Mouse (Mus musculus) liver, embryonic 11.5 days (tissue): ENCODE results near the gene Nfxl1. TPM values are rescaled to one million over a fixed set of nuclear protein-coding genes. Genes with fewer than 3 reads are reported as not detected.

Source experiments
- ATAC-seq: fragments of 200-750 bp; cut with Nextera tagmentation; replicated peaks from 2 replicates; pipeline ENCODE4 v1.8.0; 2017; ENCODE audit warnings: moderate number of reproducible peaks, mild to moderate bottlenecking, moderate TSS enrichment, moderate library complexity; ENCODE audit not compliant: low FRiP score
- DNase-seq: peaks from one replicate; pipeline ENCODE4 v3.0.0-alpha.2; 2017; ENCODE audit warnings: low spot score
- H3K27ac ChIP-seq: fragments of 300-500 bp; sonication (generic); 2 replicates; pipeline ENCODE4 v1.5.1; 2014; ENCODE audit warnings: mild to moderate bottlenecking, low read depth, low read length, control low read depth
- H3K27me3 ChIP-seq: fragments of 300-500 bp; sonication (generic); replicated peaks from 2 replicates; pipeline ENCODE4 v1.6.1; 2014; ENCODE audit warnings: low read length, mixed read lengths; ENCODE audit not compliant: control insufficient read depth, insufficient read depth
- H3K36me3 ChIP-seq: fragments of 300-500 bp; sonication (generic); 2 replicates; pipeline ENCODE4 v1.6.1; 2014; ENCODE audit warnings: mild to moderate bottlenecking, low read length, moderate library complexity, mixed read lengths; ENCODE audit not compliant: control insufficient read depth, insufficient read depth
- H3K4me1 ChIP-seq: fragments of 300-500 bp; sonication (generic); replicated peaks from 2 replicates; pipeline ENCODE4 v1.6.1; 2014; ENCODE audit warnings: low read length, mixed read lengths; ENCODE audit not compliant: control insufficient read depth, insufficient read depth
- H3K4me2 ChIP-seq: fragments of 300-500 bp; sonication (generic); 2 replicates; pipeline ENCODE4 v1.6.1; 2014; ENCODE audit warnings: mild to moderate bottlenecking, control low read depth, moderate library complexity
- H3K4me3 ChIP-seq: fragments of 300-500 bp; sonication (generic); 2 replicates; pipeline ENCODE4 v1.5.1; 2014; ENCODE audit warnings: low read depth, low read length, control low read depth
- H3K9ac ChIP-seq: fragments of 300-500 bp; sonication (generic); 2 replicates; pipeline ENCODE4 v1.6.1; 2014; ENCODE audit warnings: low read depth, low read length, control low read depth
- H3K9me3 ChIP-seq: fragments of 300-500 bp; sonication (generic); 2 replicates; pipeline ENCODE4 v1.6.1; 2016; ENCODE audit warnings: low read length, inconsistent platforms, mixed read lengths; ENCODE audit not compliant: control insufficient read depth
- WGBS: fragments of 180-500 bp; shearing (Covaris S2); extraction: QIAGEN DNeasy Blood & Tissue Kit; methylation state at CpG from one replicate; pipeline ENCODE4 v1.1.7; 2014; 5-methylcytosine and 5-hydroxymethylcytosine counted together
- polyA plus RNA-seq: library from polyadenylated mRNA; unstranded; fragments of >200 nt; fragmentation: Nextera tagmentation; extraction: Ambion mirVana; gene quantifications from 2 replicates; pipeline ENCODE4 v1.2.1, GENCODE M21; 2014

Nfxl1 gene
- polyA plus RNA-seq, 1 experiment from 2014 or later = 15.4 TPM

DNA sequence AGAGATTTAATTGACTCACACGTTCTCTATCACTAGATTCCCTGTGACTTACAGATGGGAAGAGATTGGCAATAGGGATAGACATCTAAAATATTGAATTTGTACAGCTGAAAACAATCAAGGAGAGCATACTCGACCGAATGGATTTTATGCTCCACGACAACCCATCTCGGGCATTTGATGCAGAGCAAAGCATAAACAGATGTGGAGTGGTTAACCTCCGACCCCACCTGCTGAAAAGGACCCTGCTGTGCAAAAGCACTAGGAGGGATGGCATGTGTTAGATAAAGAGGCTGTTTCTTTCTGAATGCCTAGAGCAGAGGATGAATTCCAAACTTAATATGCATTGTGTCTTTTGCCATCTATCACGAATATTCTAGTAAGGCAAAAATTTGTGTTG is 79.0 kb downstream of the Nfxl1 start:
- WGBS = 49% methylated on average over 7 of the region's 7 CpGs
- Histone ChIP-seq H3K9me3 (no peaks in the 10 kb centered on the region), H3K36me3 (no peaks in the 10 kb centered on the region), H3K4me3 (no peak overlapping the region), H3K9ac (no peak overlapping the region), H3K4me2 (no peak overlapping the region), H3K27me3 (no peaks in the 10 kb centered on the region), H3K4me1 (no peaks in the 10 kb centered on the region), H3K27ac (no peak overlapping the region)
- DNase-seq (no peak), ATAC-seq (no peak)

DNA sequence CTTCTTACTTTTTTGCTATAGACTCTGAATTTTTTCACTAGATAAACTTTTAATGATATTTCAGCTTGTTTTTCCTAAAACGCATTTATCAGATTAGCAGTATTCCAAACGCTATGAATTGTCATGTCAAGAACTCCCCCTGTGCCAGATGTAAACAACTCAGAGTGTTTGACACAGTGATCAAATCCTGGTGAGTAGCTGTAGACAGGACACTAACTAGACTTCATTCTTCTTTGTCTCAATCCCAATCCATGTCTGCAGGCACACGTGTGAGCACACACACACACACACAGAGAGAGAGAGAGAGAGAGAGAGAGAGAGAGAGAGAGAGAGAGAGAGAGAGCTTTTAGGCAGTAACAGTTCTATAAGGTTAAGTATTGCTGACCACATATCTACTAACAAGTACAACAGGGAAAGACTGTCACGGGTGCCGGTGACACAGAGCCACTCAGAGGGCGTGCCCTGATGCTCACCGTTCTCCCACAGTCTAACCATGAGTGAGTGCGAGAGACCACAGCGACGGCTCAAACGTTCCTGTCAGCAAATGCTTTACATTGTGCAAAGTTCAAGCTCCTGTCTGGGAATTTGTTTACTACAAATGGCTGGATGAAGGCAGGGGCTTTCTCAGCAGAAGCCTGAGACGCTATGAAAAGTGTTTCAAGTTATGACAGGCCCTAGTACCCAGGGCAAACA is 87.0 kb downstream of the Nfxl1 start:
- H3K27ac ChIP-seq = no peak overlapping the region
- ATAC-seq (no peak), DNase-seq (no peak)
- H3K9me3 ChIP-seq = no peaks in the 10 kb centered on the region
- no peaks in the 10 kb centered on the region for H3K36me3 ChIP-seq
- H3K4me3 ChIP-seq = no peak overlapping the region
- 64% methylated on average over 12 of the region's 12 CpGs for WGBS
- no peak overlapping the region for H3K9ac ChIP-seq
- no peaks in the 10 kb centered on the region for H3K27me3 ChIP-seq
- H3K4me1 ChIP-seq = no peaks in the 10 kb centered on the region
- H3K4me2 ChIP-seq = no peak overlapping the region

DNA sequence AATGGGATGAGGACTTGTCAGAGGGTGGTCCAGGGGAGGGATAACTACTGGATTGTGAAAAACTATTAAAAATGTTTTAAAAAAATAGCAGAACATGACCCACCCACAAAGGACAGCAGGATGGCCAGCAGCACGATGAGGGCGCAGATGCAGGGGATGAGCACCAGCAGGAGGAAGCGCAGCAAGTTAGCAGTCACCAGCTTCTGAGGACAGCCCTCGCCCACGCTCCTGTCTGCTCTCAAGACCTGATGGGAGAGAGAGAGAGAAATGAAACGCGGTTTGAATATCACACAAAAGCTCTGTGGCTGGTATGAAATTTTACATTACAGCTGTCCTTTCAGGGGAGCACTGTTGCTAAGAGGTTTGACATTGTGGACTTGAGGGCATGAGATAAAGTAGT is 87.7 kb downstream of the Nfxl1 start:
- H3K36me3 ChIP-seq = no peaks in the 10 kb centered on the region
- no peaks in the 10 kb centered on the region for H3K4me1 ChIP-seq
- WGBS = 68% methylated on average over 7 of the region's 7 CpGs
- no peak overlapping the region for H3K4me3 ChIP-seq
- no peak overlapping the region for H3K27ac ChIP-seq
- ATAC-seq (no peak), DNase-seq (no peak)
- H3K27me3 ChIP-seq = no peaks in the 10 kb centered on the region
- no peak overlapping the region for H3K4me2 ChIP-seq
- no peak overlapping the region for H3K9ac ChIP-seq
- no peaks in the 10 kb centered on the region for H3K9me3 ChIP-seq

DNA sequence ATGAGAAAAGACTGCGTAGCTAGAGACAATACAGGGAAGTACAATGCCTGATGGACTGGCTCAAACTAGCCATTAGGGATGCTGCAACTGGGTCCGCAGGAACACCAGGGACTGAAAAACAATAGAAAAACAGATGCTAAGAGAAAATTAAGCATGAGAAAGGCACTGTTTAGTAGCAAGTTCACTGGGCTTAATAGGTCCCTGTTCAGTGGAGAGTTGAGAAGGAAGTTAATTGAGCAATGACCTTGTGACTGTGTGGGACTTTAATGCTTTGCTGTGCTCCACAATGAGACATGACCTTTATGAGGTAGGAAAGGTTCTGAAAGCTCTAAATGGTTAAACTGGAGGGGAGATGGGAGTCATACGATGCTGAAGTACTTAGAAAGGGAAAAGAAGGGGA is 94.6 kb downstream of the Nfxl1 start:
- Histone ChIP-seq H3K4me3 (no peak overlapping the region), H3K4me1 (no peaks in the 10 kb centered on the region), H3K36me3 (no peaks in the 10 kb centered on the region), H3K9me3 (no peaks in the 10 kb centered on the region), H3K27me3 (no peaks in the 10 kb centered on the region), H3K9ac (no peak overlapping the region), H3K4me2 (no peak overlapping the region), H3K27ac (no peak overlapping the region)
- whole genome bisulfite sequencing = 74% methylated on average over 3 of the region's 3 CpGs
- ATAC-seq = no peak
- DNase-seq = no peak

Other genes starting within 250 kb of the Nfxl1 start
- 2.7 and 3.1 TPM in 2 replicates for gene Corin, start 55.2 kb downstream of the Nfxl1 start, polyA plus RNA-seq
- 0.53 TPM in 1 of 2 replicates, not detected in the other for gene Zar1, start 21.6 kb upstream of the Nfxl1 start, polyA plus RNA-seq
- gene Gm5868, start 27.9 kb upstream of the Nfxl1 start, polyA plus RNA-seq = 0.80 and 0.90 TPM in 2 replicates
- gene Cnga1, start 84.6 kb upstream of the Nfxl1 start, polyA plus RNA-seq = not detected in 2 replicates
- 0.92 and 0.94 TPM in 2 replicates for gene Nipal1, start 88.1 kb upstream of the Nfxl1 start, polyA plus RNA-seq
- not detected in 2 replicates for gene Txk, start 193.1 kb upstream of the Nfxl1 start, polyA plus RNA-seq